Mouse (Mus musculus): ENCODE measurements around the gene Ppp2r2c.

GRCm38 (mm10) chr5:36936548-36936947, 68.2 kb downstream of the Ppp2r2c start:
- no peak for TF ChIP-seq CTCF (IDR thresholded peaks at IDR 0.05; ENCODE audit: insufficient read depth, low read length)
- no peak for TF ChIP-seq POLR2A (IDR thresholded peaks at IDR 0.05; ENCODE audit: borderline replicate concordance, extremely low read depth, low read depth, low read length)

Data from lung, adult 2 months (tissue).